Mouse (Mus musculus): ENCODE measurements around the gene Ksr2. TPM values are rescaled to one million over a fixed set of nuclear protein-coding genes. Genes with fewer than 3 reads are reported as not detected.

Ksr2 gene
- polyA plus RNA-seq, 1 experiment from 2014 or later: 0.01 TPM

GRCm38 (mm10) chr5:117492933-117493863 lies 79.4 kb downstream of the Ksr2 start:
- H3K36me3 ChIP-seq (ENCODE audit: control insufficient read depth, insufficient read depth, low read length): no peaks in the 10 kb centered on the region
- no peak overlapping the region for H3K9ac ChIP-seq (ENCODE audit: low read depth, low read length)
- peaks cover 6% of the 10 kb centered on the region; the same call in 1 of the 2 replicates for H3K4me1 ChIP-seq (replicated peaks; ENCODE audit: control insufficient read depth, insufficient read depth, low read length)
- H3K27me3 ChIP-seq (replicated peaks; ENCODE audit: control insufficient read depth, insufficient read depth, low read length): peaks cover 4% of the 10 kb centered on the region; the same call in 1 of the 2 replicates
- no peaks in the 10 kb centered on the region for H3K9me3 ChIP-seq (ENCODE audit: control insufficient read depth, low read length)
- no peak overlapping the region for H3K27ac ChIP-seq (ENCODE audit: low read depth, low read length)
- ATAC-seq (replicated peaks; ENCODE audit: low FRiP score): no peak
- WGBS: 25% methylated on average over 31 of the region's 31 CpGs
- H3K4me2 ChIP-seq: no peak overlapping the region
- no peak overlapping the region for H3K4me3 ChIP-seq (ENCODE audit: low read depth, low read length)
- no peak for DNase-seq (ENCODE audit: low spot score)

DNA sequence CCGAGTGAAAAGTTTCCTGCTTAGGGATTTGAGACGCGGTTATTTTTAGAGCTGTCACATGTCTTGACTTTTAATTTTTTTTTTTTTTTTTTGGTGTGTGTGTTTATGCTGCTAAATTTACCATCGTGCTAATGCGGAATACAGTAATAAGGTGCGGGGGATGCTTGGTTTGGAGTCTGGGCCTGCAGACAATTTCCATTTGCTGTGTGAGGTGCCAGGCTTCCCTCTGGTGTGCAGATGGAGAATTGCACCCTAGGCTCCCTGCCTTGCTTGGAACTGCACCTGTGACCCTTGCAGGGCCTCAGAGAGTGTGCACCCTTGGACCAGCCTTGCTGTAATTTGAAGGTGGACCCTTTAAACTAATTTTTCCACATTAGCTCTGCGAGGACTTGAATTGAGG lies 80.1 kb downstream of the Ksr2 start:
- H3K9me3 ChIP-seq (ENCODE audit: control insufficient read depth, low read length): no peaks in the 10 kb centered on the region
- no peaks in the 10 kb centered on the region for H3K36me3 ChIP-seq (ENCODE audit: control insufficient read depth, insufficient read depth, low read length)
- H3K4me1 ChIP-seq (replicated peaks; ENCODE audit: control insufficient read depth, insufficient read depth, low read length): peaks cover 6% of the 10 kb centered on the region; the same call in 1 of the 2 replicates
- no peak overlapping the region for H3K4me3 ChIP-seq (ENCODE audit: low read depth, low read length)
- H3K27me3 ChIP-seq (replicated peaks; ENCODE audit: control insufficient read depth, insufficient read depth, low read length): peaks cover 4% of the 10 kb centered on the region; the same call in 1 of the 2 replicates
- no peak overlapping the region for H3K4me2 ChIP-seq
- H3K9ac ChIP-seq (ENCODE audit: low read depth, low read length): no peak overlapping the region
- H3K27ac ChIP-seq (ENCODE audit: low read depth, low read length): no peak overlapping the region
- no peak for ATAC-seq (replicated peaks; ENCODE audit: low FRiP score)
- whole genome bisulfite sequencing: 22% methylated on average over 7 of the region's 7 CpGs
- no peak for DNase-seq (ENCODE audit: low spot score)

DNA sequence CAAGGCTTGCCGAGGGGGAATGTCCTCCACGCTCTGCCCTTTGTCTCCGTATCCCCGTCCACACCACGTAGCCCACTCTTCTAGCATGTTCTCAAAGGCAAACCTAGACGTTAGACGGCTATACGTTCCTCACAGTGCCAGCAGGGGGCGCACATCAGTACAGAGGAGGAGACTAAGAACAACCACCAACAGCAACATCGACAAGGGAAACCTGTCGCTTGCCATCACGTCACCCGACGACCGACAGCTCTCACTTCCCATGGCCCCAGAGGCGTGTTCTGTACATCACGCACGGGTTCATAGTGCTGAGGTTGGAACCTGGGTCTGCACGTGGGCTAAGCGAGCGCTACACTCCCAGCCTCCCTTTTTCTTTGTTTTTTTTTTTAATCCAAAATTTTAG lies 83.3 kb downstream of the Ksr2 start:
- Histone ChIP-seq H3K9me3 (ENCODE audit: control insufficient read depth, low read length) (no peaks in the 10 kb centered on the region), H3K4me3 (ENCODE audit: low read depth, low read length) (no peak overlapping the region), H3K27ac (ENCODE audit: low read depth, low read length) (no peak overlapping the region), H3K4me1 (replicated peaks; ENCODE audit: control insufficient read depth, insufficient read depth, low read length) (peaks cover 6% of the 10 kb centered on the region; the same call in 1 of the 2 replicates), H3K27me3 (replicated peaks; ENCODE audit: control insufficient read depth, insufficient read depth, low read length) (peaks cover 4% of the 10 kb centered on the region; the same call in 1 of the 2 replicates), H3K4me2 (no peak overlapping the region), H3K9ac (ENCODE audit: low read depth, low read length) (no peak overlapping the region), H3K36me3 (ENCODE audit: control insufficient read depth, insufficient read depth, low read length) (no peaks in the 10 kb centered on the region)
- DNase-seq (ENCODE audit: low spot score): no peak
- ATAC-seq (replicated peaks; ENCODE audit: low FRiP score): no peak
- 55% methylated on average over 21 of the region's 21 CpGs for WGBS

DNA sequence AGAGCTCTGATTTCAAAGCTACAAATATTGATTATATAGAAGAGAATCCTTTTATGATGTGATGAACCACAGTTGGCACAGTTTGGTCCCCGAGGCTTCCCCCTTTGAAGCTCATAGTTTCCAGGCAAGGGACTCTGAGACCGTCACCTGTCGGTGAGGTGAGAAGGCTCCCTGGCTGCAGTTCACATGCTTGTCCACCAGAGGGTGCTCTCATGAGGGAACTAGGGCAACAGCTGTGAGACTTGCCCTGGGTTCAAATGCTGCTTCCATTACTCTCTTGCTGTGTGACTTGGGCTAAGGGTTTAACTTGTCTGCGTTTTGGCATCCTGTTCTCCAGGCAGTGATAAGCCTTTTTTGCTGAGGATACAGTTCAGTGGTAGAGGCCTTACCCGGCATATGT lies 88.8 kb downstream of the Ksr2 start:
- Histone ChIP-seq H3K9me3 (ENCODE audit: control insufficient read depth, low read length) (no peaks in the 10 kb centered on the region), H3K36me3 (ENCODE audit: control insufficient read depth, insufficient read depth, low read length) (no peaks in the 10 kb centered on the region), H3K4me1 (replicated peaks; ENCODE audit: control insufficient read depth, insufficient read depth, low read length) (no peaks in the 10 kb centered on the region; the same call in 1 of the 2 replicates), H3K4me3 (ENCODE audit: low read depth, low read length) (no peak overlapping the region), H3K9ac (ENCODE audit: low read depth, low read length) (no peak overlapping the region), H3K27me3 (replicated peaks; ENCODE audit: control insufficient read depth, insufficient read depth, low read length) (no peaks in the 10 kb centered on the region), H3K27ac (ENCODE audit: low read depth, low read length) (no peak overlapping the region), H3K4me2 (no peak overlapping the region)
- WGBS: 78% methylated on average over 5 of the region's 5 CpGs
- ATAC-seq (replicated peaks; ENCODE audit: low FRiP score): no peak
- DNase-seq (ENCODE audit: low spot score): no peak

DNA sequence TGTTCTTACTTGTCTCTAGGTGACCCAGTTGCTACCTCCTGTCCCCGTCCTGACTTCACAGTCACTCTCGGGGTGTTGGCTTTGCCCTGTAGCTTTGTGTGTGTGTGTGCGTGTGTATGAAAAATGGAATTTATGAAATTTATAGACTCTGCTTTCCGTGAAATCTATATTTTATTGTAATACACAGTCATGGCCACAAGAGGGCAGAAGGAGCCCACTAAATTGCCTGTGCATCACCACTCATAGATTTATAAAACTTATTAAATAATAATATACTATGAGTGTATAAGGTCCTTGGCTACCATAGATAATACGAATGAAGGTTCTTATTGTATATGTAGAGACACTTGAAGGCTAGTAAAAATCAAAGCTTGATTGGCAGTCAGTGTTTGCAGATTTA lies 90.6 kb downstream of the Ksr2 start:
- Histone ChIP-seq H3K36me3 (ENCODE audit: control insufficient read depth, insufficient read depth, low read length) (no peaks in the 10 kb centered on the region), H3K27ac (ENCODE audit: low read depth, low read length) (no peak overlapping the region), H3K9me3 (ENCODE audit: control insufficient read depth, low read length) (no peaks in the 10 kb centered on the region), H3K4me2 (no peak overlapping the region), H3K9ac (ENCODE audit: low read depth, low read length) (no peak overlapping the region), H3K4me1 (replicated peaks; ENCODE audit: control insufficient read depth, insufficient read depth, low read length) (no peaks in the 10 kb centered on the region; the same call in 1 of the 2 replicates), H3K27me3 (replicated peaks; ENCODE audit: control insufficient read depth, insufficient read depth, low read length) (no peaks in the 10 kb centered on the region; the same call in 1 of the 2 replicates), H3K4me3 (ENCODE audit: low read depth, low read length) (no peak overlapping the region)
- 86% methylated on average over 5 of the region's 5 CpGs for WGBS
- ATAC-seq (replicated peaks; ENCODE audit: low FRiP score) (no peak), DNase-seq (ENCODE audit: low spot score) (no peak)

DNA sequence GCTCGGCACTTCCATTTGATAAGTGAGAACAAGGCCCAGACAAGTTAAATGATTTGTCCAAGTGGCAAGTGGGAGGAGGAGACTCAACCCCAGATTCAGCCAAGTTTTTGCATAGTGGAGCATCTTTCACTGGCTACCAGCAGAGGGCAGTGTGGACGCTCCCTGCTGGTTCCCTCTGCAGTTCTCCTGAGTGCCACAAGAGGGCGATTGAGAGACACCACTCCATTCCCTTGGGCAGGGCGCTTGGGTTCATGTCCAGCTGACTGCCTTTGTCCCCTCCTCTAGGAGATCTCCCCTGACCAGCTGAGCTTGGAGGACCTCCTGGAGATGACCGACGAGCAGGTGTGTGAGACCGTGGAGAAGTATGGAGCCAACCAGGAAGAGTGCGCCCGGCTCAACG lies 91.4 kb downstream of the Ksr2 start:
- Histone ChIP-seq H3K36me3 (ENCODE audit: control insufficient read depth, insufficient read depth, low read length) (no peaks in the 10 kb centered on the region), H3K4me1 (replicated peaks; ENCODE audit: control insufficient read depth, insufficient read depth, low read length) (no peaks in the 10 kb centered on the region; the same call in 1 of the 2 replicates), H3K4me3 (ENCODE audit: low read depth, low read length) (no peak overlapping the region), H3K27me3 (replicated peaks; ENCODE audit: control insufficient read depth, insufficient read depth, low read length) (no peaks in the 10 kb centered on the region; the same call in 1 of the 2 replicates), H3K9me3 (ENCODE audit: control insufficient read depth, low read length) (no peaks in the 10 kb centered on the region), H3K9ac (ENCODE audit: low read depth, low read length) (no peak overlapping the region), H3K27ac (ENCODE audit: low read depth, low read length) (no peak overlapping the region), H3K4me2 (no peak overlapping the region)
- ATAC-seq (replicated peaks; ENCODE audit: low FRiP score) (peak; percentile 27; the same call in 1 of the 2 replicates), DNase-seq (ENCODE audit: low spot score) (no peak)
- 65% methylated on average over 10 of the region's 10 CpGs for WGBS

- 0 out of 2 replicates have a peak, but pooled peaks have one; percentile 18 for ATAC-seq (replicated peaks; ENCODE audit: low FRiP score)
- no peaks in the 10 kb centered on the region; the same call in 1 of the 2 replicates for H3K27me3 ChIP-seq (replicated peaks; ENCODE audit: control insufficient read depth, insufficient read depth, low read length)
- no peak overlapping the region for H3K27ac ChIP-seq (ENCODE audit: low read depth, low read length)
- no peak for DNase-seq (ENCODE audit: low spot score)
- WGBS: 65% methylated on average over 7 of the region's 7 CpGs
- H3K4me1 ChIP-seq (replicated peaks; ENCODE audit: control insufficient read depth, insufficient read depth, low read length): no peaks in the 10 kb centered on the region; the same call in 1 of the 2 replicates
- no peak overlapping the region for H3K9ac ChIP-seq (ENCODE audit: low read depth, low read length)
- H3K36me3 ChIP-seq (ENCODE audit: control insufficient read depth, insufficient read depth, low read length): no peaks in the 10 kb centered on the region
- H3K4me3 ChIP-seq (ENCODE audit: low read depth, low read length): no peak overlapping the region
- H3K9me3 ChIP-seq (ENCODE audit: control insufficient read depth, low read length): no peaks in the 10 kb centered on the region
- no peak overlapping the region for H3K4me2 ChIP-seq
Observed at GRCm38 (mm10) chr5:117505769-117506168, 92.0 kb downstream of the Ksr2 start.

GRCm38 (mm10) chr5:117506406-117506805 lies 92.6 kb downstream of the Ksr2 start:
- no peaks in the 10 kb centered on the region; the same call in 1 of the 2 replicates for H3K27me3 ChIP-seq (replicated peaks; ENCODE audit: control insufficient read depth, insufficient read depth, low read length)
- no peak overlapping the region for H3K27ac ChIP-seq (ENCODE audit: low read depth, low read length)
- 30% methylated on average over 13 of the region's 13 CpGs for WGBS
- H3K36me3 ChIP-seq (ENCODE audit: control insufficient read depth, insufficient read depth, low read length): no peaks in the 10 kb centered on the region
- no peak for ATAC-seq (replicated peaks; ENCODE audit: low FRiP score)
- H3K9ac ChIP-seq (ENCODE audit: low read depth, low read length): no peak overlapping the region
- no peaks in the 10 kb centered on the region for H3K9me3 ChIP-seq (ENCODE audit: control insufficient read depth, low read length)
- no peak overlapping the region for H3K4me2 ChIP-seq
- no peaks in the 10 kb centered on the region; the same call in 1 of the 2 replicates for H3K4me1 ChIP-seq (replicated peaks; ENCODE audit: control insufficient read depth, insufficient read depth, low read length)
- no peak for DNase-seq (ENCODE audit: low spot score)
- no peak overlapping the region for H3K4me3 ChIP-seq (ENCODE audit: low read depth, low read length)
